Mouse (Mus musculus) liver, postnatal 0 days (tissue): ENCODE data around the gene Msx3. TPM values are rescaled to one million over a fixed set of nuclear protein-coding genes. Genes with fewer than 3 reads are reported as not detected.
A peak's percentile ranks its signal among the peaks of the same experiment; 100 is the strongest.

ENCODE experiments used
- ATAC-seq: fragments of 200-750 bp; cut with Nextera tagmentation; 2 replicates; pipeline ENCODE4 v1.8.0; 2017; ENCODE audit warnings: mild to moderate bottlenecking, moderate library complexity
- DNase-seq: peaks from one replicate; pipeline ENCODE4 v3.0.0-alpha.2; 2016
- H3K27ac ChIP-seq: fragments of 300-500 bp; sonication (generic); 2 replicates; pipeline ENCODE4 v1.5.1; 2014; ENCODE audit warnings: antibody characterized with exemption, moderate library complexity, mild to moderate bottlenecking, low read depth
- H3K27me3 ChIP-seq: fragments of 300-500 bp; sonication (generic); 2 replicates; pipeline ENCODE4 v1.6.1; 2014; ENCODE audit warnings: low read length, control low read depth, mixed read lengths; ENCODE audit not compliant: insufficient read depth
- H3K36me3 ChIP-seq: fragments of 300-500 bp; sonication (generic); replicated peaks from 2 replicates; pipeline ENCODE4 v1.6.1; 2014; ENCODE audit warnings: mild to moderate bottlenecking, control low read depth, low read length, moderate library complexity, mixed read lengths; ENCODE audit not compliant: insufficient read depth
- H3K4me1 ChIP-seq: fragments of 300-500 bp; sonication (generic); 2 replicates; pipeline ENCODE4 v1.6.1; 2014; ENCODE audit warnings: antibody characterized with exemption, mild to moderate bottlenecking, control low read depth; ENCODE audit not compliant: insufficient read depth
- H3K4me2 ChIP-seq: fragments of 300-500 bp; sonication (generic); 2 replicates; pipeline ENCODE4 v1.6.1; 2014; ENCODE audit warnings: low read depth, mild to moderate bottlenecking, low read length, moderate library complexity, mixed read lengths
- H3K4me3 ChIP-seq: fragments of 300-500 bp; sonication (generic); 2 replicates; pipeline ENCODE4 v1.5.1; 2014; ENCODE audit warnings: low read depth, low read length
- H3K9ac ChIP-seq: fragments of 300-500 bp; sonication (generic); replicated peaks from 2 replicates; pipeline ENCODE4 v1.6.1; 2014; ENCODE audit warnings: mild to moderate bottlenecking, moderate library complexity
- H3K9me3 ChIP-seq: fragments of 300-500 bp; sonication (generic); 2 replicates; pipeline ENCODE4 v1.6.1; 2016; ENCODE audit warnings: mild to moderate bottlenecking, control low read depth, low read length, mixed read lengths
- CTCF ChIP-seq: sonication (generic); IDR thresholded peaks from 2 replicates; pipeline ENCODE4 v1.5.1; 2016; ENCODE audit warnings: antibody characterized with exemption, low read depth
- EP300 ChIP-seq: IDR thresholded peaks from 2 replicates; pipeline ENCODE4 v1.6.1; 2016; ENCODE audit warnings: antibody characterized with exemption, low read depth, mild to moderate bottlenecking
- WGBS: fragments of 180-500 bp; shearing (Covaris S2); extraction: QIAGEN DNeasy Blood & Tissue Kit; methylation state at CpG from one replicate; pipeline ENCODE4 v1.1.7; 2014; ENCODE audit not compliant: insufficient replicate concordance; 5-methylcytosine and 5-hydroxymethylcytosine counted together
- polyA plus RNA-seq: library from polyadenylated mRNA; unstranded; fragments of >200 nt; fragmentation: Nextera tagmentation; extraction: Ambion mirVana; gene quantifications from 2 replicates; pipeline ENCODE4 v1.2.1, GENCODE M21; 2015

The Msx3 gene
- polyA plus RNA-seq, 1 experiment from 2014 or later = not detected

GRCm38 (mm10) chr7:140001086-140001740 lies 47.7 kb downstream of the Msx3 start:
- 71% methylated on average over 12 of the region's 12 CpGs for WGBS
- H3K27me3 ChIP-seq = no peaks in the 10 kb centered on the region
- no peak overlapping the region for H3K4me3 ChIP-seq
- no peak for TF ChIP-seq EP300
- TF ChIP-seq CTCF = no peak
- H3K9ac ChIP-seq = no peak overlapping the region
- no peak for DNase-seq
- H3K36me3 ChIP-seq = peaks cover 61% of the 10 kb centered on the region
- no peak overlapping the region for H3K27ac ChIP-seq
- no peak overlapping the region for H3K4me2 ChIP-seq
- ATAC-seq = peak; percentile 77
- no peaks in the 10 kb centered on the region for H3K9me3 ChIP-seq
- no peaks in the 10 kb centered on the region for H3K4me1 ChIP-seq

DNA sequence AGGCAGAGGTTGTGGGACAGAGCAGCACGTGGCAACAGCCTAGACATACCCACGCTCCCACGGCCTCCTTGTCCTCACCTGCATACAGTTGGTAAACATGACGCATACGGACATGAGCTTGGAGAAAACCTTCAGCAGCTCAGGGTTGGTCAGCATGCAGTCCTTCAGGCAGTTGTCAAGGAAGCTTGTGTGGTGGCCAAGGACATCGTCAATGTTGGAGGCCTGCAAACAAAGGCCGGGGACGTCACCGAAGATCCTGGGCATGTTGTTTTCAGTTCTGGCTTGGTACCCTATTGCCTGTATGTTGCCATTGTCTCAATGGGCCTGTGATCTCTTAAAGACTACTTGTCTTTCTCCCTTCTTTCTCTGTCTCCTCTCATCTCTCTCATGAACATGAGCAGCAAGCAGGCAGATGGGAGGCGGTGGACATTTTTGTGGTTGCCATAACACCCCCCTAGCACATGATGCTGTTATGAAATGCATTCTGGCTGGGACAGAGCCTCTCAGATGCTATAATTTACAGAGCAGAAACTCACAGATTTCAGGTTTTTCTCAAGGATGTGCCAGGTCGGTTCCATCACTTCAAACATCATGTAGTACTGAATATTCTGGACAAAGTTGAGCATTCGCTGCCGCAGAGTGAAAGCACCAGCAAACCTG lies 50.1 kb downstream of the Msx3 start:
- no peak overlapping the region for H3K9ac ChIP-seq
- 93% methylated on average over 13 of the region's 13 CpGs for WGBS
- no peak overlapping the region for H3K27ac ChIP-seq
- TF ChIP-seq CTCF (no peak), EP300 (no peak)
- no peak overlapping the region for H3K4me3 ChIP-seq
- no peaks in the 10 kb centered on the region for H3K9me3 ChIP-seq
- ATAC-seq (no peak), DNase-seq (no peak)
- H3K4me2 ChIP-seq = no peak overlapping the region
- peaks cover 53% of the 10 kb centered on the region for H3K36me3 ChIP-seq
- H3K27me3 ChIP-seq = no peaks in the 10 kb centered on the region
- H3K4me1 ChIP-seq = no peaks in the 10 kb centered on the region

Other genes with a start within 250 kb of the Msx3 start
- gene Adgra1, start 214.9 kb downstream of the Msx3 start, polyA plus RNA-seq = not detected in 2 replicates
- gene Kndc1, start 154.4 kb downstream of the Msx3 start, polyA plus RNA-seq = not detected in 2 replicates
- gene Utf1, start 105.3 kb downstream of the Msx3 start, polyA plus RNA-seq = not detected in 2 replicates
- not detected in 2 replicates for gene 6430531B16Rik, start 70.3 kb downstream of the Msx3 start, polyA plus RNA-seq
- 1.2 and 1.8 TPM in 2 replicates for gene Adam8, start 56.5 kb downstream of the Msx3 start, polyA plus RNA-seq
- gene Zfp511, start 12.7 kb downstream of the Msx3 start, polyA plus RNA-seq = 10.5 and 10.7 TPM in 2 replicates
- 14.2 and 16.0 TPM in 2 replicates for gene Tubgcp2, start 12.4 kb downstream of the Msx3 start, polyA plus RNA-seq
- gene Caly, start 33.5 kb upstream of the Msx3 start, polyA plus RNA-seq = 0.29 and 0.47 TPM in 2 replicates
- not detected in 2 replicates for gene Prap1, start 44.3 kb upstream of the Msx3 start, polyA plus RNA-seq
- 75.8 and 88.9 TPM in 2 replicates for gene Fuom, start 53.4 kb upstream of the Msx3 start, polyA plus RNA-seq
- 14.0 and 17.5 TPM in 2 replicates for gene Paox, start 66.7 kb upstream of the Msx3 start, polyA plus RNA-seq
- gene Echs1, start 67.4 kb upstream of the Msx3 start, polyA plus RNA-seq = 194 and 203 TPM in 2 replicates
- 17.9 and 18.4 TPM in 2 replicates for gene Mtg1, start 88.5 kb upstream of the Msx3 start, polyA plus RNA-seq
- 0.08 TPM in 2 replicates for gene Sprn, start 105.8 kb upstream of the Msx3 start, polyA plus RNA-seq
- not detected in 2 replicates for gene Olfr522, start 115.7 kb upstream of the Msx3 start, polyA plus RNA-seq
- gene Olfr523, start 124.1 kb upstream of the Msx3 start, polyA plus RNA-seq = not detected in 2 replicates
- gene Olfr524, start 156.9 kb upstream of the Msx3 start, polyA plus RNA-seq = not detected in 2 replicates
- 0.04 TPM in 1 of 2 replicates, not detected in the other for gene Cd163l1, start 169.2 kb upstream of the Msx3 start, polyA plus RNA-seq
- gene 5830411N06Rik, start 198.2 kb upstream of the Msx3 start, polyA plus RNA-seq = not detected in 2 replicates